Mouse (Mus musculus) midbrain, embryonic 13.5 days (tissue): ENCODE measurements around the gene Gm20422. TPM values are rescaled to one million over a fixed set of nuclear protein-coding genes. Genes with fewer than 3 reads are reported as not detected.

Experiments used
- ATAC-seq: fragments of 200-750 bp; cut with Nextera tagmentation; 2 replicates; pipeline ENCODE4 v1.8.0; 2017; ENCODE audit warnings: mild to moderate bottlenecking, moderate TSS enrichment, moderate library complexity
- H3K27ac ChIP-seq: fragments of 300-500 bp; sonication (generic); 2 replicates; pipeline ENCODE4 v1.5.1; 2015; ENCODE audit warnings: inconsistent platforms, mild to moderate bottlenecking, moderate library complexity
- H3K27me3 ChIP-seq: fragments of 300-500 bp; sonication (generic); 2 replicates; pipeline ENCODE4 v1.6.1; 2015; ENCODE audit warnings: mild to moderate bottlenecking, inconsistent platforms
- H3K36me3 ChIP-seq: fragments of 300-500 bp; sonication (generic); 2 replicates; pipeline ENCODE4 v1.6.1; 2015; ENCODE audit warnings: mild to moderate bottlenecking, inconsistent platforms
- H3K4me1 ChIP-seq: fragments of 300-500 bp; sonication (generic); replicated peaks from 2 replicates; pipeline ENCODE4 v1.6.1; 2015; ENCODE audit warnings: inconsistent platforms
- H3K4me2 ChIP-seq: fragments of 300-500 bp; sonication (generic); replicated peaks from 2 replicates; pipeline ENCODE4 v1.6.1; 2015; ENCODE audit warnings: moderate library complexity, mild to moderate bottlenecking, inconsistent platforms
- H3K4me3 ChIP-seq: fragments of 300-500 bp; sonication (generic); replicated peaks from 2 replicates; pipeline ENCODE4 v1.5.1; 2015; ENCODE audit warnings: mild to moderate bottlenecking, inconsistent platforms
- H3K9ac ChIP-seq: fragments of 300-500 bp; sonication (generic); replicated peaks from 2 replicates; pipeline ENCODE4 v1.6.1; 2015; ENCODE audit warnings: mild to moderate bottlenecking, inconsistent platforms
- H3K9me3 ChIP-seq: fragments of 300-500 bp; sonication (generic); 2 replicates; pipeline ENCODE4 v1.6.1; 2016; ENCODE audit warnings: mild to moderate bottlenecking, inconsistent platforms
- WGBS: fragments of 180-500 bp; shearing (Covaris S2); methylation state at CpG from one replicate; pipeline ENCODE4 v1.1.7; 2015; 5-methylcytosine and 5-hydroxymethylcytosine counted together
- polyA plus RNA-seq: library from polyadenylated mRNA; unstranded; fragments of >200 nt; fragmentation: Nextera tagmentation; extraction: Ambion mirVana; gene quantifications from 2 replicates; pipeline ENCODE4 v1.2.1, GENCODE M21; 2015

The Gm20422 gene
- polyA plus RNA-seq = 0.24 and 1.1 TPM in 2 replicates

DNA sequence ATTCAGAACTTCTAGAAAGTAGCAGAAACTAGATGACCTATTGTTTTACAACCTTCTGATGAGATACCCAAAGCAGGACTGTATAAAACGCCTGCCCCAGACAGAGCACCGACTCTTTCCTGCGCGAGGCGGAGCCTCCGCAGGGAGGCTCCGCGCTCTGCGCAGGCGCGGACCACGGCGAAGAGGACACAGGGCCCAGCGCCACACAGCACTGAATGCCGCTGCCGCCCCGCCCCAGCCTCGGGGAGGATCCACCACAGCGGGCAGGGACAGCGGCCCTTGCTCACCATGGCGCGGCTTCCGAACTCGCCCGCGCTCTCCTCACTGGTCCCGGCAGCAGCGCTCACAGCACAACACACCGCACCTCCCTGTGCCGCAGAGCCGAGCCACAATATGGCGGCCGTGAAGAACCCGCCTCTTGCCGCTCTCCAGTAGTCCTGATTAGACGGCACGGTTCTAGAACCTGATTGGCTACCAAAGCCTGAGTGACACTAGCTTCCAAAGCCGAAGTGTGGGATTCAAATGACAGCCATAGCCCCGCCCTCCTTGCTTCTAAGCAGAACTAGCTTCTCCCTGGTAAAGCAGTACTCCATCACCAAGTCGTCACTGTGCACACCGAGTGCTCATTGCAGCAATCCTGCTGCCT is at the start of gene Gm20422:
Gm20422 (minus strand) TSS at position 384 of the 646 bp plus-strand sequence.
- ATAC-seq = peak; percentile 99
- Histone ChIP-seq H3K4me2 (peak within 1 kb of the TSS; percentile 73), H3K4me1 (peaks cover 30% of the 10 kb centered on the region), H3K4me3 (peak within 1 kb of the TSS; percentile 75), H3K27me3 (no peaks in the 10 kb centered on the region), H3K9me3 (no peaks in the 10 kb centered on the region), H3K9ac (peak within 1 kb of the TSS; percentile 91), H3K36me3 (peaks cover 2% of the 10 kb centered on the region), H3K27ac (peak within 1 kb of the TSS; percentile 100)
- WGBS = under 1% methylated on average over 40 of the region's 41 CpGs

DNA sequence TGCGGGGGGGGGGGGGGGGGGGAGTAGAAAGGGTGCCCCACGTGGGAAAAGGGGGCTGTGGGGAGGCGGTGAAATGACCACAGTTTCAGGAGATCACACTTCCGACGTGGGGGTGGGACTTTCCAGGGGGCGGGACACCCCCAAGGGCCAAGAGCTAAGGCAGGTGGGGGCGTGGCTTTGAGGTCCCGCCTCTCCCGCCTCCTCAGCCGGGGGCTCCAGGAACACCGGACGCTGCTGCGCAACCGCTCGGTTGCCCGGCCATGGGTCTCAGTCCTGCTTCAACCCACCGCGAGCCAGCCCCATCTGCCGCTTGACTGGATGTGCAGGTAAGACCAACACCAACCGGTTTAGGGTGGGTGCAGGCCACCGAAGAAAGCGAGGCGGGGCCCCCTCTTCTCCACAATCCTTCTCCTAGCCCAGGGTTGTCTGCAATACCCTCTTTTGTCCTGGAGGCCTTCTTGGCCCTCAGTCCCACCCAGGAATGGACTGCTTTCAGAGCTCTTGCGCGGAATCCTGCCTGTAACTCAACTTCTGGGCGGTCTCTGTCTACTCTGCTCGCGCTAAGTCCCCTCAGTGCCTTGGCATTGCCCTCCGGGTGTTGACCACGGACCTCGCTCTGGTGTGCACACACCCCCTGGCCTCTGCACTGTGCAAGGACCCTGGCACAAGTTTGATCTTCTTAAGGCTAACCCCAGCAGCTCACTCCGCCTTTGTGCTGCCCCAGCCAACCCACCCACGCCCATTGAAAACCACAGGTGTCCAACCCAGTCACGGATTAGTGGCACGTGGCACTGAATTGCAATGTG is 47.9 kb upstream of the Gm20422 start, which contains the start of gene Lpar2:
Lpar2 (plus strand) TSS at position 44 of the 806 bp plus-strand sequence.
- Histone ChIP-seq H3K4me3 (peak within 1 kb of the TSS; percentile 62), H3K27me3 (peaks cover 29% of the 10 kb centered on the region), H3K9ac (peak within 1 kb of the TSS; percentile 78), H3K4me1 (peaks cover 41% of the 10 kb centered on the region), H3K9me3 (no peaks in the 10 kb centered on the region), H3K27ac (peak within 1 kb of the TSS; percentile 79), H3K36me3 (peaks cover 53% of the 10 kb centered on the region), H3K4me2 (peak within 1 kb of the TSS; percentile 78)
- under 1% methylated on average over 32 of the region's 35 CpGs for WGBS
- ATAC-seq = peak; percentile 84

DNA sequence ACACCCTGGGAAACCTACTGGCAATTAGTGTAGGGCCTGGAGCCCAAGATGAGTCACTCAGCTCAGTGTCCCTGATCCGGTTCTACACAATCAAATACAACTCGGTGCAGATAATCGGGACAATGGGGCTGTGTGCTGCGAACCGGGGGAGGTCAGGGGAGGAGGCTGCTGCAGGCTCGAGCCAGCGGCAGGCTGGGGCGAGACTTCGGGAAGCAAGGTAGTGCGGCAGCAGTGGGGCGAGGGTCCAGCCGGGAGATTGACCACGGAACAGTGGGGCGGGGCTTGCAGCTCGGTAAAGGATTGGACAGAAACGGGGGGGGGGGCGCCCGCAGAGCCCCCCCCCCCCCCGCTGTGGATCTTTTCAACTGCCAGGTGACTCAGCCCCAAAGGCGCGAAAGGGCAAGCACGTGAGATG is 47.3 kb upstream of the Gm20422 start:
- no peaks in the 10 kb centered on the region for H3K9me3 ChIP-seq
- peak overlapping the region; percentile 78 for H3K9ac ChIP-seq
- peaks cover 54% of the 10 kb centered on the region for H3K36me3 ChIP-seq
- WGBS = 0% methylated on average over 12 of the region's 22 CpGs
- peak overlapping the region; percentile 62 for H3K4me3 ChIP-seq
- peaks cover 41% of the 10 kb centered on the region for H3K4me1 ChIP-seq
- ATAC-seq = peak; percentile 70
- peaks cover 29% of the 10 kb centered on the region for H3K27me3 ChIP-seq
- peak overlapping the region; percentile 79 for H3K27ac ChIP-seq
- H3K4me2 ChIP-seq = peak overlapping the region; percentile 78

DNA sequence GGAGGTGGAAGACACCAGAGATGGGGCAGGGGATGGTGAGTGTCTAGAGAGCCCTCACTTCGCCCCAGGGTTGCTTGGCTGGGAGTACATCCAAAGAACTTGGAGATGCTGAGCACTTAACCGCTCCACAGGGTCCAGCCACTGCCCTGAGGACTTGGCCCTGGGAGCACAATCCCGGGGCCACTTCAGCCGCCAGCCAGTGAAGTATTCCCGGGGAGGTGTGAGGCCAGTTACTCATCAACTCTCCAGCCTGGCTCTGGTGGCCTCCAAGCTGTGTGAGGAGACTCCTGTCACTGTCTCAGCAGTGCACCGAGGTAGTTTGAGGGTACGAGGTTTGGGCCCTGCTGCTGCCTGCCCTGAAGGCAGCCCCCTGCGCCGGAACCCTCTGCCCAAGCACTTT is 45.8 kb upstream of the Gm20422 start:
- peaks cover 39% of the 10 kb centered on the region for H3K4me1 ChIP-seq
- H3K9ac ChIP-seq = no peak overlapping the region
- H3K4me2 ChIP-seq = no peak overlapping the region
- H3K9me3 ChIP-seq = no peaks in the 10 kb centered on the region
- H3K4me3 ChIP-seq = no peak overlapping the region
- H3K27ac ChIP-seq = no peak overlapping the region
- 91% methylated on average over 9 of the region's 9 CpGs for WGBS
- peaks cover 58% of the 10 kb centered on the region for H3K36me3 ChIP-seq
- H3K27me3 ChIP-seq = peaks cover 25% of the 10 kb centered on the region
- ATAC-seq = no peak

DNA sequence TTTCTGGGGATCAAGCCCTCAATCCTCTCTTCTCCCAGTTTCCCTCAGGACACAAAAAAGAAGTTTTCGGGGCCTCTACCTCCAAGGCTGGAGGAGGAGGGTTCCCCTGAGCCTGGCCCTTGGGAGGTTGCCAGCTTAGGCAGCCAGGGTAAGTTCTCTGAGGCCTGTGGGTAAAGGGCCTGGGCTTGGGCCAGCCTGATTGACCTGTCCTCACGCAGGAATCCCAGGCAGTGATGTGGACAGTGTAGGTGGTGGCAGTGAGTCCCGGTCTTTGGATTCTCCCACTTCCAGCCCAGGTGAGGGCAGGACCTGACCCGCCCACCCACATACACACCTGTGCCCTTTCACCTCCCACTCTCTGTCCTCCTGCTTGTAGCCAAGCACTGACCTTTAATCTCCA is 40.7 kb upstream of the Gm20422 start:
- ATAC-seq = no peak
- no peak overlapping the region for H3K4me2 ChIP-seq
- no peak overlapping the region for H3K4me3 ChIP-seq
- peaks cover 3% of the 10 kb centered on the region; the same call in 1 of the 2 replicates for H3K4me1 ChIP-seq
- 96% methylated on average over 4 of the region's 4 CpGs for WGBS
- H3K9me3 ChIP-seq = no peaks in the 10 kb centered on the region
- no peak overlapping the region for H3K9ac ChIP-seq
- no peak overlapping the region for H3K27ac ChIP-seq
- H3K27me3 ChIP-seq = peaks cover 1% of the 10 kb centered on the region
- peaks cover 87% of the 10 kb centered on the region for H3K36me3 ChIP-seq

DNA sequence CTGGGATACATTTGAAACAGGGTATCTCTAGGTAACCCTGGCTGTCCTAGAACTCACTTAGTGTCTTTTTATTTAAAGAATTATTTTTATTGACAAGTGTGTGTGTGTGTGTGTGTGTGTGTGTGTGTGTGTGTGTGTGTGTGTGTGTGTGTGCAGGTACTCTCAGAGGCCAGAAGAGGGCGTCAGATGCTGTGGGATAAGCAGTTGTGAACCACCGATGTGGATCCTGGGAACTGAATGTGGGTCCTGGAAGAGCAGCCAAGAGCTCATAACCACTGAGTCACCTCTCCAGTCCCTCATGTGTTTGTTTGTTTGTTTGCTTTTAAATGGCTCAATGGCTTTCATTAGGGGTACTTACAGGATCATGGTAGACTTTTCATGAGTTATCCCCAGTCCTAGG is 40.2 kb upstream of the Gm20422 start:
- no peaks in the 10 kb centered on the region for H3K9me3 ChIP-seq
- no peaks in the 10 kb centered on the region for H3K27me3 ChIP-seq
- peaks cover 84% of the 10 kb centered on the region for H3K36me3 ChIP-seq
- 80% methylated on average over 2 of the region's 2 CpGs for WGBS
- ATAC-seq = no peak
- peaks cover 8% of the 10 kb centered on the region; the same call in 1 of the 2 replicates for H3K4me1 ChIP-seq
- no peak overlapping the region for H3K27ac ChIP-seq
- no peak overlapping the region for H3K9ac ChIP-seq
- no peak overlapping the region for H3K4me3 ChIP-seq
- no peak overlapping the region for H3K4me2 ChIP-seq

DNA sequence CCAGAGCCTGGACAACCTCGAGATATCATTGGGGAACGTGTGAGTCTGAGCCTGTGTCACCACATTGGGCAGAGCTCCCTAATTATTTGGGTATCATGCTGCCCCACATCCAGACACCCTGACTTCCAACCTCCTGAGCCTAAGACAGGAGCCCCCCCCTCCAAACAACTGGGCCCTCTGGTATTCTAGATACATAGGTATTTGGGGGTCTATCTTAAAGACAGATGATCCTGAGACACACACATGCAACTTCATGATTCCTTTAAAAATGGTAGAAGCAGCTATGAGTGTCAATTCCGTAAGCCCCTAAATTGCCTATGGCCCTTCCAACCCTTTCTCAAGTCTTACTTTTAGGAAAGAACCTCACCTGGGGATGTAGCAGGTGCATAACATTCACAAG is 35.1 kb upstream of the Gm20422 start:
- Histone ChIP-seq H3K4me2 (peak overlapping the region; percentile 83), H3K9ac (peak overlapping the region; percentile 28; the same call in 1 of the 2 replicates), H3K9me3 (no peaks in the 10 kb centered on the region), H3K36me3 (peaks cover 75% of the 10 kb centered on the region), H3K4me1 (peaks cover 25% of the 10 kb centered on the region), H3K4me3 (peak overlapping the region; percentile 55; the same call in 1 of the 2 replicates), H3K27ac (peak overlapping the region; percentile 11; the same call in 1 of the 2 replicates), H3K27me3 (no peaks in the 10 kb centered on the region)
- WGBS = 72% methylated on average over 3 of the region's 3 CpGs
- ATAC-seq = no peak

DNA sequence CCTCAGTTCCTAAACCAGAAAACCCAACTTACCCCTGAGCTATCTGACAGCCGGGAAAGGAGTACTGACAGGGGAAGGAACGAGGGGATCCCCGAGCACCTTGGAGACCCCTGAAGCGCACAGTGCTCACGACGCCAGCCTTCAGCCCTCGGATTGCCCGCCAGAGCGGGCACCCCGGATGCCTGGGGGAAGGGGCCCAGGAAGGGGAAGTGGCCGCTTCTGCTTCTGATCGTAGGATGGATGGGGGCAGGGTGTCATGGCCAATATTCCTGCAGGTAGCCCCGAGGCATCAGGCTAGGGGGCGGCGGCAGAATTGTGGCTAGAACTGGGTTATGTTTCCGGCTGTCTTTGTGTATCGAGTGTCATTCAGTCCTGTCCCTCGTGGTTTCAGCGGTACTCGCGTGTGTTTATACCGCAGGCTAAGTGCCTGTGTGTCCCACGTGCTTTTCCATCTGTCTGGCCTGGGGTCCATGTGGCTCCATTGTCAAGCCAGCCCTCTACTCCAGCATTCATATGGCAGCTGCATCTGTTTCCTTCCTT is 34.2 kb upstream of the Gm20422 start:
- Histone ChIP-seq H3K27me3 (no peaks in the 10 kb centered on the region), H3K9me3 (no peaks in the 10 kb centered on the region), H3K4me3 (peak overlapping the region; percentile 55), H3K4me2 (peak overlapping the region; percentile 83), H3K27ac (peak overlapping the region; percentile 78), H3K36me3 (peaks cover 74% of the 10 kb centered on the region), H3K4me1 (peaks cover 25% of the 10 kb centered on the region), H3K9ac (peak overlapping the region; percentile 69)
- ATAC-seq = peak; percentile 77
- 5% methylated on average over 23 of the region's 23 CpGs for WGBS

DNA sequence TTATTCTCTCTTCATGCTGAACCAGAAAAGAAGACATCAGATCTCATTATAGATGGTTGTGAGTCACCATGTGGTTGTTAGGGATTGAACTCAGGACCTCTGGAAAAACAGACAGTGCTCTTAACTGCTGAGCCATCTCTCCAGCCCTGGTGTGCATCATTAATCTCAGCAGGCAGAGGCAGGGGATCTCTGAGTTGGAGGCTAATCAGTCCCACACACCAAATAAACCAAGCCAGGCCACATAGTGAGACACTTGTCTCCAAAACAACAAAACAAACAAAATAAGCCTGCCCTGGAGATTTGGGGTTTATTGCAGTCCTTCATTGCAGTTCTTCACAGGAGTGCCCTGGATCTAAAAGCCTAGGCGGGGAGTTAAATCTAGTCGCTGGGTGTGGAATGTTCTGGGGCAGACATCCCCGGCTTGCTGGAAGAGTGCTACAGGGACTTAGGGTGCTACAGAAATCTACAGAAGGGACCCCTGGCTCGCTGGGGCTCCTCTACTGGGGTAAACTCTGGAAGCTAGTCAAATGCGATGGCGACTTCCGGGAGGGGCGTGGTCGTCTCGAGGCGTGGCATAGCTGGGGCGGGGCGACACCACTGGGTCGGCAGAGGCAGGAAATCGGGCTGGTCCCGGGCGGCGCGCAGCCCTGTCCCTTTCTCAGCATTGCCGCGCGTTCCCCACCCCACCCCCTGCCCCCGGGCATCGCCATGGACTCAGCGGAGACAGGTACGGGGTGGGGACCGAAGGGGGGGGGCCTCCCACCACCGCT is 33.6 kb upstream of the Gm20422 start, which contains the start of gene Gmip:
Gmip (plus strand) TSS at position 586 of the 770 bp plus-strand sequence.
- ATAC-seq = peak; percentile 78
- WGBS = 6% methylated on average over 28 of the region's 28 CpGs
- H3K9me3 ChIP-seq = no peaks in the 10 kb centered on the region
- peak within 1 kb of the TSS; percentile 83 for H3K4me2 ChIP-seq
- H3K27ac ChIP-seq = peak within 1 kb of the TSS; percentile 78
- H3K4me3 ChIP-seq = peak within 1 kb of the TSS; percentile 55
- peaks cover 74% of the 10 kb centered on the region for H3K36me3 ChIP-seq
- no peaks in the 10 kb centered on the region for H3K27me3 ChIP-seq
- peak within 1 kb of the TSS; percentile 69 for H3K9ac ChIP-seq
- H3K4me1 ChIP-seq = peaks cover 25% of the 10 kb centered on the region

DNA sequence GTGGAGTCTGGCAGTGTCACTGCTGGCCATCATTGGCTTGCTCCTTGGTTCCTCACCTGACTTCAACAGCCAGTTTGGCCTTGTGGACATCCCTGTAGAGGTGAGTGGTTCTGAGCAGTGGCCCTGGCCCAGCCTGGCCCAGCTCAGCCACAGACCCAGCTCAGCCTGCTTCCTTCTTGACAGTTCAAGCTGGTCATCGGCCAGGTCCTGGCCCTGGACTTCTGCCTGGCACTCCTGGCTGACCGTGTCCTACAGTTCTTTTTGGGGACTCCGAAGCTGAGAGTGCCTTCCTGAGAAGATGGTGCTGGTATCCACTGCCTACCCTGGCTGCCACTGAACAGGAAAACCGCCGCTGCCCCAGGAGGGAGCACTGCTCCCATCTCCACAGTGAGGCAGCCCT is 32.5 kb upstream of the Gm20422 start:
- 93% methylated on average over 5 of the region's 5 CpGs for WGBS
- no peak overlapping the region for H3K4me2 ChIP-seq

DNA sequence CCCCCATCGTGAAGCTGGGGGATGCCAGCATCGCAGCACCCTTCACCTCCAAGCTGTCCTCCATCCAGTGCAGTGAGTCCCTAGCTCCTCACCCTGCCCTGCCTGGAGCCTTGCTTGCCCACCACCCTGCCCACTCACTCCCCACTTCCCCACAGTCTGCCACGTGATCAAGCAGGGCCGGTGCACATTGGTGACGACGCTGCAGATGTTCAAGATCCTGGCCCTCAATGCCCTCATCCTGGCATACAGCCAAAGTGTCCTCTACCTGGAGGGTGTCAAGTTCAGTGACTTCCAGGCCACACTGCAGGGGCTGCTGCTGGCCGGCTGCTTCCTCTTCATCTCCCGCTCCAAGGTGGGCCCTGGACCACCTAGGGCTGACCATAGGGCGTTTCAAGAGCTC is 30.8 kb upstream of the Gm20422 start:
- no peak overlapping the region for H3K4me2 ChIP-seq
- H3K27ac ChIP-seq = no peak overlapping the region
- H3K9me3 ChIP-seq = no peaks in the 10 kb centered on the region
- 92% methylated on average over 9 of the region's 9 CpGs for WGBS
- peaks cover 23% of the 10 kb centered on the region for H3K4me1 ChIP-seq
- H3K27me3 ChIP-seq = no peaks in the 10 kb centered on the region
- H3K36me3 ChIP-seq = peaks cover 79% of the 10 kb centered on the region
- ATAC-seq = no peak
- no peak overlapping the region for H3K4me3 ChIP-seq
- H3K9ac ChIP-seq = no peak overlapping the region

More for the DNA sequence above, 32.5 kb upstream of the Gm20422 start:
- Histone ChIP-seq H3K27ac (no peak overlapping the region), H3K27me3 (no peaks in the 10 kb centered on the region), H3K4me3 (no peak overlapping the region), H3K9me3 (no peaks in the 10 kb centered on the region), H3K4me1 (peaks cover 25% of the 10 kb centered on the region), H3K9ac (no peak overlapping the region), H3K36me3 (peaks cover 80% of the 10 kb centered on the region)
- ATAC-seq = no peak
